Mouse (Mus musculus) embryonic facial prominence, embryonic 10.5 days (tissue): ENCODE measurements around the gene Cit. TPM values are rescaled to one million over a fixed set of nuclear protein-coding genes. Genes with fewer than 3 reads are reported as not detected.
A peak's percentile ranks its signal among the peaks of the same experiment; 100 is the strongest.

Experiments used
- DNase-seq: peaks from one replicate; pipeline ENCODE4 v3.0.0-alpha.2; 2017; ENCODE audit warnings: low spot score
- H3K27ac ChIP-seq: fragments of 300-500 bp; sonication (generic); replicated peaks from 2 replicates; pipeline ENCODE4 v1.5.1; 2016; ENCODE audit warnings: mild to moderate bottlenecking
- H3K27me3 ChIP-seq: fragments of 300-500 bp; sonication (generic); replicated peaks from 2 replicates; pipeline ENCODE4 v1.6.1; 2016; ENCODE audit warnings: low read depth, mild to moderate bottlenecking; ENCODE audit not compliant: poor library complexity, severe bottlenecking
- H3K36me3 ChIP-seq: fragments of 300-500 bp; sonication (generic); replicated peaks from 2 replicates; pipeline ENCODE4 v1.6.1; 2016; ENCODE audit warnings: mild to moderate bottlenecking, moderate library complexity
- H3K4me1 ChIP-seq: fragments of 300-500 bp; sonication (generic); 2 replicates; pipeline ENCODE4 v1.6.1; 2016
- H3K4me3 ChIP-seq: fragments of 300-500 bp; sonication (generic); 2 replicates; pipeline ENCODE4 v1.5.1; 2016; ENCODE audit warnings: mild to moderate bottlenecking, moderate library complexity
- H3K9me3 ChIP-seq: fragments of 300-500 bp; sonication (generic); 2 replicates; pipeline ENCODE4 v1.6.1; 2016; ENCODE audit warnings: mild to moderate bottlenecking
- WGBS: fragments of 180-500 bp; shearing (Covaris S2); methylation state at CpG from one replicate; pipeline ENCODE4 v1.1.7; 2016; 5-methylcytosine and 5-hydroxymethylcytosine counted together
- polyA plus RNA-seq: library from polyadenylated mRNA; unstranded; fragments of >200 nt; fragmentation: Nextera tagmentation; extraction: Ambion mirVana; gene quantifications from 2 replicates; pipeline ENCODE4 v1.2.1, GENCODE M21; 2016

Gene Cit
- polyA plus RNA-seq, 1 experiment from 2014 or later, result 41.3 TPM

DNA sequence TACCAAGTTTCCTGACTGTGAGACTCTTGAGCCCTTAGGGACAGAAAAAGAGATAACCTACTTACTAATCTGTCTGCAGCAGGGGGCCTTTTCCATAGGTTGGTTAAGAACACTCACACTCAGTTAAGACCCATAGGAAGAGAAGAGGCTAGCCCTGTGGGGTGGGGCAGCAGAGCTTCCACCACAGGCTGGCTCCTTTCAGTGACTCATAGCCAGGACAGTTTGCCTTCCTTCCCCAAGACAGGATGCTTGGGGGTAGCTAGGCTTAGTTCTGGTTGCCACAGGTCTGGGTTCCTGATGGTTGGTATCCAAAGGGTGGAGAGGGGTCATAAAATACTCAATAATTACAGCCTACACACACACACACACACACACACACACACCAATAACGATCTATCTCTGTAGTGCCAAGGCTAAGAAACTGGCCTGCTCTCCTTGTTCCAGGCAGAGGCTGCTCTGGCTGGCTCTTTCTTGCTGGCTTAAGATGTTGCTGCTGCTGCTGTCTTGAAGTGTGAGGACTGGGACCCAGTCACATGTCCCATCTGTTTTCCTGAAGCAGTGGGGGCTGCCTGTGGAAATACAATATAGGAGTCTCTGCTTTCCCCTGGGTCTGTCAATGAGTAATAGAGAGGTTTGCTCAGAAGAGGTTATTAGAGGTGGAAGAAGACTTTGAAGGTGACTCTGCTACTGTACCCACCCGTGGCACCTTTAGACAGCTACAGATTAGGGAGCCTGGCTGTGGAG lies 165.0 kb downstream of the Cit start:
- peaks cover 52% of the 10 kb centered on the region for H3K36me3 ChIP-seq
- peak overlapping the region; percentile 35 for H3K27ac ChIP-seq
- no peaks in the 10 kb centered on the region for H3K27me3 ChIP-seq
- H3K4me3 ChIP-seq, result no peak overlapping the region
- H3K9me3 ChIP-seq, result no peaks in the 10 kb centered on the region
- WGBS, result 76% methylated on average over 2 of the region's 2 CpGs
- DNase-seq, result no peak
- H3K4me1 ChIP-seq, result peaks cover 26% of the 10 kb centered on the region

DNA sequence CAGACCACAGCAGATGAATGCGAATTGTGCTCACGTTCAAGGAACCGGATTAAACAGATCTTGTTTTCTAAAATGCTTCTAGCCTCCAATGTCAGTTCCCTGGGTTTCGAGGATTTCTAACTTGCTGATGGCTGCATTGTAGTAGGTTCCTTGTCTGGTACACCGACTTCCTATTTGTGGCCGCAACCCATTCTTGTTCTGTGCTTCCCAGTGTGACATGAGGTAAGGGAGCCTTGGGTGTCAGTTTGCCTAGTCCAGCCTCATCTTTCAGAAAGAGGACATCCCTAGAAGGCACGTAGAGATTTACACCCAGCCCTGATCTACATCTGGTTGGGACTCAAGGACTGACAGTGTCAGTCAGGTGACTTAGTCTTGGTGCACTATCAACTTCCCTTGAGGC lies 166.6 kb downstream of the Cit start:
- WGBS, result 92% methylated on average over 7 of the region's 7 CpGs
- Histone ChIP-seq H3K4me3 (no peak overlapping the region), H3K27me3 (no peaks in the 10 kb centered on the region), H3K4me1 (peaks cover 26% of the 10 kb centered on the region), H3K36me3 (peaks cover 58% of the 10 kb centered on the region), H3K27ac (no peak overlapping the region), H3K9me3 (no peaks in the 10 kb centered on the region)
- DNase-seq, result no peak

DNA sequence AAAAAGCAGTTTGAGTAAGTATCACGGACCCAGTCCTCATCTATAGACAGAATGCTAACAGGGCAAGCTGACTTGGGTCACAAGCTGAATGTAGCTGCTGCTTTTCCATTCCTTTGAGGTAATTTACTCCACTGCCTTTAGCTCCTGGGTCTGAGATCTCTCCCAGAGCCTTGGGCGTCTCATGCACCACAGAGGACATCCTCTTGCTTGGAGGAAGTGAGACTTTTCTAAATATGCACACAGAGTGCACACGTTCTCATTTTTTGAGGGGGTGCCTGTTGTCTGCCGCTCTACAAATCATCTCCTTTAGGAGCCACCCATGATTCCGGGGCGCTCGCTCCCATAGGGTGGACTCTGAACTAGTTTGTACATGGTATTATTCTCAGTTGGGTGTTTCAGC lies 167.4 kb downstream of the Cit start:
- WGBS, result 94% methylated on average over 7 of the region's 7 CpGs
- Histone ChIP-seq H3K4me1 (peaks cover 21% of the 10 kb centered on the region), H3K27me3 (no peaks in the 10 kb centered on the region), H3K36me3 (peaks cover 59% of the 10 kb centered on the region), H3K27ac (no peak overlapping the region), H3K4me3 (no peak overlapping the region), H3K9me3 (no peaks in the 10 kb centered on the region)
- DNase-seq, result no peak

DNA sequence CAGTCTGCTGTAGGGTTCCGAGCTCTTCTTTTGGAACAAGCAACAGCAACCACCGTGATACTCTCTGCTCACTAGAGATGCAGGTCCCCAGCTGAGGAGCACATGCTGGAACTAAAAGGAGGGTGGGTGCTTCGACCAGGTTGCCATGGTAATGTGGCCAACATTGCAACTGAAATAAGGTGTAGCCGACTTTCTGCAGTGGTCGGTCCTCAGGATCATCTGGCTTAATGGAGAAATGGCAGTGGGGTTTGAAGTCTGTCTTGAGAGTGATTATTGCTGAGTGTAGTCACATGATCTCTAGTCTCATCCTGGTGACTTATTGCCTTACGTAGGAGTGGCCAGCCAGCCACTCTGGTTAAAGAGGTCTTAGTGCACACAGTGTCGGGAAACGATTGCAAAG lies 168.7 kb downstream of the Cit start:
- Histone ChIP-seq H3K36me3 (peaks cover 65% of the 10 kb centered on the region), H3K27me3 (no peaks in the 10 kb centered on the region)

DNA sequence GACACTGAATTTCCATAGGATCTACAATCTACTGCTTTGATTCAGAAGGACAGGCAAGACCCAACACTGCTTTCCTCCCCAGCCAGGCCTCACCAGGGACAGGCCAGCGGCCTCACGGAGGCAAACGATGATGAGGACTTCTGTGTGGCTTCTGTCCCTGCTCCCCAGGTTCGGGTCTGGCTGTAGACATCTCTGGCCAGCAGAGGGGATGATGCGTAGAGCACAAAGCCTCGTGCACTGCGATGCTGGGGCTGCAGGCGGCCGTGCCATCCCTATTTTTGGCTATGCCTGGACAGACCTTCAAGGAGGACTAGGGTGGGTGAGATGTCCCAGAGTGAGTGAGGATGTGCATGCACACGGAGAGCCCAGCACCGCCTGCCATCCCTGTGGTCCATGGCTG lies 169.2 kb downstream of the Cit start:
- Histone ChIP-seq H3K4me3 (no peak overlapping the region), H3K36me3 (peaks cover 69% of the 10 kb centered on the region), H3K27me3 (no peaks in the 10 kb centered on the region), H3K9me3 (no peaks in the 10 kb centered on the region), H3K27ac (no peak overlapping the region), H3K4me1 (peaks cover 12% of the 10 kb centered on the region)
- WGBS, result 92% methylated on average over 11 of the region's 11 CpGs
- DNase-seq, result no peak

More for the DNA sequence above, 168.7 kb downstream of the Cit start:
- DNase-seq, result no peak
- Histone ChIP-seq H3K27ac (no peak overlapping the region), H3K4me3 (no peak overlapping the region), H3K4me1 (peaks cover 16% of the 10 kb centered on the region), H3K9me3 (no peaks in the 10 kb centered on the region)
- WGBS, result 88% methylated on average over 8 of the region's 8 CpGs

DNA sequence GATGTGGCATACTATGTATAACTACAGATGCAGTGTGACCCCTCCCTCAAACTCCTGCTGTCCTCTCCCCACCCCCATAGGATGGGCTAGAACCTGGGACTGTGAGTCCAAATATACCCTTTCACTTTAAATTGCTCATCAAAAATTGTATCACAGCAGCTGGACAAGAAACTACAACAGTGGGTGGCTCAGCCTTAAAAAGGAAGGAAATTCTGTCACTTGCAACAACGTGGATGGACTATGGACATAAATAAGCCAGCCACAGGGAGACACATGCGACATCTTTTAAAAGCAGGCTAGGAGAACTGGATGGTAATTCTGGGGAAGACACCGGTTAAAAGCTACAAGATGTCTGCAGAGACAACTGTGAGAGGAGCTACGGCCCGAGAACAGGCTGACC lies 171.5 kb downstream of the Cit start:
- H3K36me3 ChIP-seq, result peaks cover 92% of the 10 kb centered on the region
- no peaks in the 10 kb centered on the region for H3K9me3 ChIP-seq
- no peak for DNase-seq
- H3K27me3 ChIP-seq, result no peaks in the 10 kb centered on the region
- no peaks in the 10 kb centered on the region for H3K4me1 ChIP-seq
- WGBS, result 93% methylated on average over 5 of the region's 5 CpGs
- H3K27ac ChIP-seq, result no peak overlapping the region
- H3K4me3 ChIP-seq, result no peak overlapping the region

DNA sequence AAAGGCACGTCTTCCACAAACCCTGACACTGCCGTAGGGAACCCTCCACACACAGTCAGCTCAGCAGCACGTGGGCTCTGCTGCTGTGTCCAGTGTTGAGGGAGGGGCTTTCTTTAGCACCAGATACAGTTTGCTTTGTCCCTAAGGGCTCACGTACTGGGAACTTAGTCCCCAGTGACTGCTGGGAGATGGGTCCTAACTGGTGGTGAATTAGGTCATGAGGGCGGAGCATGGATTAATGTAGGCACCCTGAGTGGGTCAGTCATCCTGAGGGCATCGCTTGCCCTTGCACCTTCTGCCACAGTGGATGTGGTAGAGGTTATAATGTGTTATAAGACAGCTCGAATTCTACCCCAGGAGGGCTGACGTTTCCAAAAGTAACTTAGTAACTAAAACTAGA lies 172.3 kb downstream of the Cit start:
- H3K9me3 ChIP-seq, result no peaks in the 10 kb centered on the region
- no peaks in the 10 kb centered on the region for H3K27me3 ChIP-seq
- no peak overlapping the region for H3K27ac ChIP-seq
- no peak for DNase-seq
- WGBS, result 92% methylated on average over 8 of the region's 8 CpGs
- H3K36me3 ChIP-seq, result peaks cover 100% of the 10 kb centered on the region
- peaks cover 5% of the 10 kb centered on the region for H3K4me1 ChIP-seq
- no peak overlapping the region for H3K4me3 ChIP-seq

DNA sequence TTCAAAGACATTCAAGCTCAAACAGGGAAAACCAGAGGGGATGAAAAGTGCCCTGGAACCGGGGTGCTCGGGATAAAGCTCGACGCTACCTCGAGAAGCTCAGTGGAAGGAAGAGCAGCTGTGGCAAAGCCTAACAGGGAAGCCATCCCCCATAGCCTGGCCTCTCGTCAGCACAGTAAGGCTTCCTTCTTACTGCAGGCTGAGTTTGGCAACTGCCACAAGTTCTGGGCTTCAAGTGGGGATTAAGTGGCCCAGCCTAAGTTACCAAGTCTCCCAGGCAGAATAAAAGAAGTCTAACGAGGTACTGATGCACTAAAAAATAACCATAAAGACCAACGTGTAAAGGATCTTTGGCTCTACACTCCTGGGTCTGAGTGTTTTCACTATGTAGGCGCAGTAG lies 173.1 kb downstream of the Cit start:
- no peak for DNase-seq
- H3K9me3 ChIP-seq, result no peaks in the 10 kb centered on the region
- H3K36me3 ChIP-seq, result peaks cover 93% of the 10 kb centered on the region
- no peak overlapping the region for H3K4me3 ChIP-seq
- H3K27ac ChIP-seq, result no peak overlapping the region
- no peaks in the 10 kb centered on the region for H3K27me3 ChIP-seq
- WGBS, result 92% methylated on average over 9 of the region's 9 CpGs
- peaks cover 13% of the 10 kb centered on the region for H3K4me1 ChIP-seq

DNA sequence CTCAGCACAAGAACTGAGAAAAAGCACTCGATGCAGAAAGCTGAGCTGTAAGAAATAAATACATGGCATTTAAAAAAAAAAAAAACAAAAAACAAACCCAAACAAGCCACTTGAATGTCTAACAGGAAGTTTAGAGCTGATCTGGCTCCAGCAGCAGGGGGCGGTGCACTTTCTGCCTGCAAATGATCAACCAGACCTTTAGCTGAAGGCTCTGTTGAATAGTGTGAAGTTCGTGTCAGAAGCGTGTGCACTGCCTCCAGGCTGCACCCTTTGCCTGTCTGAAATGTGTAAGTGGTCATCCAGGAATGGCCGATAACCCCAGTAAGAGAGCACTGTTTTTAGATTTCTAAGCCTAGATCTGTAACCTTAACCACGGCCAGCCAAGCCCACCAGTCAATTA lies 173.7 kb downstream of the Cit start:
- 88% methylated on average over 6 of the region's 6 CpGs for WGBS
- Histone ChIP-seq H3K4me1 (peaks cover 19% of the 10 kb centered on the region), H3K27me3 (no peaks in the 10 kb centered on the region), H3K27ac (no peak overlapping the region), H3K36me3 (peaks cover 87% of the 10 kb centered on the region), H3K4me3 (no peak overlapping the region), H3K9me3 (no peaks in the 10 kb centered on the region)
- no peak for DNase-seq

DNA sequence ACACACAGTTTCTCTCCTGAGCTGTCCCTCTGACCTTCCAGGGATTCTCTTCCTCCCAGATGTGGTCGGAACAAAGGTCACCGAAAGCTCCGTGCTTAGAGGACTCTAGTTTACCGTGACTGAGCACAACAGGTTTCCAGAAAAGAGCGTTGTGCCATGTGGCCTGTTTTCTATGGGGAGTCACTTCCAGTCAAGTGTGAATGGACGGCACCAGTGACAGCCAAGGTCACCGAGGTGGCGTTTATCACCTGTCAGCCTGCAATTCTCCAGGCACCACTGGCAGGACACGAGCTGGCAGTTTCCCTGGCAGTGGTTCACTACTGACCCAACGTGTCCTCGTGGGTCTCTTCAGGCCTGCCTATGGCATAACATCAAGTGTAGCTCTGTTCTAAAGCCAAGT lies 174.3 kb downstream of the Cit start:
- no peak overlapping the region for H3K4me3 ChIP-seq
- H3K27ac ChIP-seq, result no peak overlapping the region
- DNase-seq, result no peak
- H3K27me3 ChIP-seq, result no peaks in the 10 kb centered on the region
- H3K36me3 ChIP-seq, result peaks cover 81% of the 10 kb centered on the region
- WGBS, result 86% methylated on average over 11 of the region's 11 CpGs
- no peaks in the 10 kb centered on the region for H3K9me3 ChIP-seq
- peaks cover 20% of the 10 kb centered on the region for H3K4me1 ChIP-seq

DNA sequence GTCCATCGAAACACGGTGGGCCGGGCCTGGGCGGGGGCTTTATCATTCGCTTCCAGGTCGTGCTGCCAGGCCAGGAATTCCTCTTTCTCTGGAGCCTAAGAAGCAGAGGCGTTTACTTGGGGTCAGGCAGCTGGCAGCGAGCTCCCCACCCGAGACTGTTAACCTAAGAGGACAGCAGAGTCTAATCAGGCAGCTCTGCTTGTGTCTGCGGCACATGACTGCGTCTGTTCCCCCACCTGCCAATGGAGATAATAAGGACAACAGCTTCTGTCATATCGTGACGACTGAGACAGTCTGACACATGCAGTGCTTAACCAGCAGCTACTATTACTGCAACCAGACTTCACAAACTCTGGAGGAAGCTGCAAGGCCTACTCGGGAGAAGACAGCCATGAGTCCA lies 176.5 kb downstream of the Cit start:
- no peaks in the 10 kb centered on the region for H3K27me3 ChIP-seq
- H3K36me3 ChIP-seq, result peaks cover 60% of the 10 kb centered on the region
- H3K9me3 ChIP-seq, result no peaks in the 10 kb centered on the region
- DNase-seq, result no peak
- WGBS, result 90% methylated on average over 14 of the region's 14 CpGs
- H3K4me1 ChIP-seq, result peaks cover 23% of the 10 kb centered on the region
- no peak overlapping the region for H3K4me3 ChIP-seq
- no peak overlapping the region for H3K27ac ChIP-seq

DNA sequence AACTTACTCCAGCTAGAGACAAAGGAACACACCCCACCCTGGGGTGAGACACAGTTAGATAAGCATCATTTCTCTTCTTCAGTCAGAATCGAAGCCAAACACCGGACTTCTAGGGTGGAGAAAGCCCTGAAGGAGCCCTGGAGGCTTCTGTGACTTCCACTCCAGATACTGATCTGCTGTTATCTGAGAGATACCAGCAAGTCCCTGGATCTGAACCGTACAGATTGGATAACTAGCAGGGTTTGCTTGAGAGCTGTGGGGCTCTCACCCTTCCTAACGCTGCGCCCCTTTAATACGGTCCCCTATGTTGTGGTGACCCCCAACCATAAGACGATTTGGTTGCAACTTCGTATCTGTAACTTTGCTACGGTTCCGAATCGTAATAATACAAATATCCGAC lies 177.1 kb downstream of the Cit start:
- no peak overlapping the region for H3K27ac ChIP-seq
- no peak for DNase-seq
- H3K4me1 ChIP-seq, result peaks cover 23% of the 10 kb centered on the region
- no peaks in the 10 kb centered on the region for H3K9me3 ChIP-seq
- whole genome bisulfite sequencing, result 92% methylated on average over 12 of the region's 12 CpGs
- H3K27me3 ChIP-seq, result no peaks in the 10 kb centered on the region
- peaks cover 54% of the 10 kb centered on the region for H3K36me3 ChIP-seq
- peak overlapping the region; percentile 91 for H3K4me3 ChIP-seq

DNA sequence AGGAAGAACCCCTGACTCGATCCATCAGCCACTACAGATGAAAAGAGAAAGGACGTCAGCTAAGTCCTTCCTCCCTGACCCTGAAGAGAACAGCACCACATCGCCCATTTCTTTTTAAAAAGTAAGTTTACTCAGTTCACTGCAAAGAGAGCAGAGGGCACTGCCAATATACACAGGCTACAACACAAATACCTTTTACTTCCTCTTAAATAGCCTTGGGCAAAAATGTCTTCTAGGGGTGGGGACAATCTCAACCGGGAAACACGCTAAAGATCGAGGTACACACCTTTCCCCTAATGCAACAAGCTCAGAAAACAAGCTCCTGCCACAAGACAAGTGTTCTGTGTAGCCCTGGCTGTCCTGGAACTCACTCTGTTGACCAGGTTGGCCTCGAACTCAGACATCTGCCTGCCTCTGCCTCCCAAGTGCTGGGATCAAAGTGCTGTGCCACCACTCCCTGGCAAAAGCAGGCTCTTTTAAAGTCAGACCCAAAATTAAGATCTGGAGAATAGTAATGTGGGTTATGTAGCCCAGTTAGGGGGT lies 177.7 kb downstream of the Cit start:
- DNase-seq, result no peak
- WGBS, result 83% methylated on average over 7 of the region's 7 CpGs

More for the DNA sequence above, 177.7 kb downstream of the Cit start:
- Histone ChIP-seq H3K9me3 (no peaks in the 10 kb centered on the region), H3K4me3 (peak overlapping the region; percentile 91), H3K4me1 (peaks cover 23% of the 10 kb centered on the region), H3K36me3 (peaks cover 48% of the 10 kb centered on the region), H3K27me3 (no peaks in the 10 kb centered on the region), H3K27ac (peak overlapping the region; percentile 94; the same call in 1 of the 2 replicates)
